8 mouse cellular contexts compared by ENCODE assay signal in the genomic region with DNA sequence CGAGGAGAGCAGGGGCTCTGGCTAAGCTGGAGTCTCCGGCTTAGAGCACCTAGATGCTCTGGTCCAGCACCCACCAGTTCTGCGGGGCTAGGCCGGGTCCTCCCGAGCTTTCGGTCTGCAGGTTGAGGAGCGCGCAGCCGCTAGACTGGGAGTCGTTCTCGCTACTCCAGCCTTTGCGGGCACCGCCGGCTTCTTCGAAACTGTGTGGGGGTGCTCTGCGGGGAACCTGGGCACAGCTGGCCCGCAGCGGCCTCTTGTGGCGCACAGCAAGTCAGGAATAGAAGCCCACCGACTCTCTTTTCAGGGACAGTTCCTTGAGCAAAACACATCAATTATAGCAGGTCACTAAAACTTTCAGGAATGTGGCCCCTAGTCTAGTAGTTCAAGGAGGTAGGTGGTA. TPM values are rescaled to one million over a fixed set of nuclear protein-coding genes. Genes with fewer than 3 reads are reported as not detected.
DNase-seq lines count a peak whose midpoint lies in the region; ATAC-seq and TF ChIP-seq lines count a peak whose summit lies in the region.

No protein-coding gene starts in this region.

- 3% methylated on average over 20 of the region's 20 CpGs for WGBS in spleen, adult 2 months
- 1% methylated on average over 20 of the region's 20 CpGs for WGBS in embryonic facial prominence, embryonic 14.5 days
- WGBS in intestine, embryonic 14.5 days = under 1% methylated on average over 20 of the region's 20 CpGs
- 1% methylated on average over 20 of the region's 20 CpGs for WGBS in midbrain, embryonic 12.5 days

- peak overlapping the region; percentile 67 for H3K4me2 ChIP-seq in embryonic facial prominence, embryonic 14.5 days (ENCODE audit: low read depth, low read length)
- peak overlapping the region; percentile 54 for H3K4me2 ChIP-seq in intestine, embryonic 14.5 days (ENCODE audit: low read length)
- H3K4me2 ChIP-seq in midbrain, embryonic 12.5 days (replicated peaks) = peak overlapping the region; percentile 57

- H3K9ac ChIP-seq in embryonic facial prominence, embryonic 14.5 days (ENCODE audit: low read depth, low read length) = peak overlapping the region; percentile 50; the same call in 1 of the 2 replicates
- H3K9ac ChIP-seq in intestine, embryonic 14.5 days (ENCODE audit: low read length) = peak overlapping the region; percentile 31
- H3K9ac ChIP-seq in midbrain, embryonic 12.5 days (replicated peaks) = peak overlapping the region; percentile 34; the same call in 1 of the 2 replicates

- H3K27ac ChIP-seq in spleen, adult 2 months (ENCODE audit: insufficient read depth, low read length) = no peak overlapping the region
- H3K27ac ChIP-seq in embryonic facial prominence, embryonic 14.5 days (replicated peaks; ENCODE audit: low read depth, low read length) = no peak overlapping the region
- H3K27ac ChIP-seq in intestine, embryonic 14.5 days (ENCODE audit: low read depth) = no peak overlapping the region
- H3K27ac ChIP-seq in midbrain, embryonic 12.5 days (replicated peaks) = no peak overlapping the region

- ATAC-seq in embryonic facial prominence, embryonic 14.5 days (ENCODE audit: low read depth) = no peak
- ATAC-seq in intestine, embryonic 14.5 days (replicated peaks; ENCODE audit: low FRiP score, low TSS enrichment, low read depth) = no peak
- ATAC-seq in midbrain, embryonic 12.5 days (ENCODE audit: low FRiP score, low read depth) = 0 out of 2 replicates have a peak, but pooled peaks have one; percentile 11

- TF ChIP-seq POLR2A in spleen, adult 2 months (IDR thresholded peaks at IDR 0.05; ENCODE audit: low read depth, low read length) = no peak

- no peaks in the 10 kb centered on the region for H3K36me3 ChIP-seq in spleen, adult 2 months (ENCODE audit: control insufficient read depth, insufficient read depth, low read length)
- no peaks in the 10 kb centered on the region for H3K36me3 ChIP-seq in embryonic facial prominence, embryonic 14.5 days (ENCODE audit: control insufficient read depth, insufficient read depth, low read length)
- no peaks in the 10 kb centered on the region for H3K36me3 ChIP-seq in intestine, embryonic 14.5 days (ENCODE audit: control insufficient read depth, insufficient read depth, low read length)
- H3K36me3 ChIP-seq in midbrain, embryonic 12.5 days = no peaks in the 10 kb centered on the region

- peak; percentile 30; the same call in 1 of the 2 replicates for TF ChIP-seq CTCF in spleen, adult 2 months (IDR thresholded peaks at IDR 0.05; ENCODE audit: extremely low read depth, insufficient read depth, insufficient read length, insufficient replicate concordance)

- no peak for DNase-seq in spleen, adult 2 months (ENCODE audit: low read depth in 1 of 2, low spot score in 2 of 2)
- no peak for DNase-seq in spleen, postnatal 36 days (ENCODE audit: low spot score in 2 of 2)
- DNase-seq in embryonic facial prominence, embryonic 14.5 days (ENCODE audit: low spot score) = peak; percentile 77
- peak; percentile 75 for DNase-seq in intestine, embryonic 14.5 days (ENCODE audit: low spot score)
- DNase-seq in urinary bladder, adult 18-20 months (ENCODE audit: low spot score in 2 of 2) = no peak
- no peak for DNase-seq in urinary bladder, postnatal 10 days (ENCODE audit: low spot score)
- DNase-seq in layer of hippocampus, adult 18-20 months (ENCODE audit: low spot score in 2 of 2) = no peak

- peaks cover 14% of the 10 kb centered on the region for H3K27me3 ChIP-seq in spleen, adult 2 months (ENCODE audit: control insufficient read depth, insufficient read depth, low read length)
- H3K27me3 ChIP-seq in embryonic facial prominence, embryonic 14.5 days (replicated peaks; ENCODE audit: control insufficient read depth, insufficient read depth, low read length) = peaks cover 66% of the 10 kb centered on the region
- H3K27me3 ChIP-seq in intestine, embryonic 14.5 days (replicated peaks; ENCODE audit: control insufficient read depth, insufficient read depth, low read length) = peaks cover 65% of the 10 kb centered on the region
- peaks cover 86% of the 10 kb centered on the region for H3K27me3 ChIP-seq in midbrain, embryonic 12.5 days

- no peak overlapping the region for H3K4me3 ChIP-seq in spleen, adult 2 months (ENCODE audit: extremely low read depth, insufficient read depth, insufficient read length)
- peak overlapping the region; percentile 40 for H3K4me3 ChIP-seq in embryonic facial prominence, embryonic 14.5 days (ENCODE audit: low read depth, low read length)
- H3K4me3 ChIP-seq in intestine, embryonic 14.5 days (ENCODE audit: low read depth, low read length) = peak overlapping the region; percentile 31
- H3K4me3 ChIP-seq in midbrain, embryonic 12.5 days = peak overlapping the region; percentile 36

- no peaks in the 10 kb centered on the region for H3K9me3 ChIP-seq in embryonic facial prominence, embryonic 14.5 days (ENCODE audit: control insufficient read depth, low read length)
- no peaks in the 10 kb centered on the region for H3K9me3 ChIP-seq in intestine, embryonic 14.5 days (ENCODE audit: control insufficient read depth, low read length)
- H3K9me3 ChIP-seq in midbrain, embryonic 12.5 days = no peaks in the 10 kb centered on the region

- H3K4me1 ChIP-seq in spleen, adult 2 months (ENCODE audit: control insufficient read depth, insufficient read depth, insufficient read length) = peaks cover 12% of the 10 kb centered on the region; the same call in 1 of the 2 replicates
- H3K4me1 ChIP-seq in embryonic facial prominence, embryonic 14.5 days (ENCODE audit: control insufficient read depth, insufficient read depth, low read length) = peaks cover 18% of the 10 kb centered on the region; the same call in 1 of the 2 replicates
- H3K4me1 ChIP-seq in intestine, embryonic 14.5 days (replicated peaks; ENCODE audit: control insufficient read depth, insufficient read depth, low read length) = peaks cover 18% of the 10 kb centered on the region; the same call in 1 of the 2 replicates
- H3K4me1 ChIP-seq in midbrain, embryonic 12.5 days = peaks cover 20% of the 10 kb centered on the region

RNA-seq across cellular contexts. Expression of gene Ppm1j, which starts 3.5 kb away (rescaled TPM):
- 13.1 and 15.8 TPM in 2 replicates for polyA plus RNA-seq in spleen, adult 2 months (2012; rRNA removed)
- polyA plus RNA-seq in embryonic facial prominence, embryonic 14.5 days (2014; fragmentation: Nextera tagmentation; extraction: Ambion mirVana) = 3.4 and 3.7 TPM in 2 replicates
- 2.1 and 3.1 TPM in 2 replicates for polyA plus RNA-seq in intestine, embryonic 14.5 days (2014; fragmentation: Nextera tagmentation; extraction: Ambion mirVana)
- polyA plus RNA-seq in midbrain, embryonic 12.5 days (2016; fragmentation: Nextera tagmentation; extraction: Ambion mirVana) = 0.66 and 0.86 TPM in 2 replicates
- total RNA-seq in layer of hippocampus, adult 18-20 months (2021) = under 1 TPM; 0.37 to 0.38 TPM

RNA-seq across cellular contexts. Expression of gene Fam19a3, which starts 4.3 kb away (rescaled TPM):
- 0.21 and 0.23 TPM in 2 replicates for polyA plus RNA-seq in spleen, adult 2 months (2012; rRNA removed)
- polyA plus RNA-seq in embryonic facial prominence, embryonic 14.5 days (2014; fragmentation: Nextera tagmentation; extraction: Ambion mirVana) = 0.24 and 0.68 TPM in 2 replicates
- polyA plus RNA-seq in intestine, embryonic 14.5 days (2014; fragmentation: Nextera tagmentation; extraction: Ambion mirVana) = 0.04 and 0.11 TPM in 2 replicates
- polyA plus RNA-seq in midbrain, embryonic 12.5 days (2016; fragmentation: Nextera tagmentation; extraction: Ambion mirVana) = not detected in 2 replicates
- total RNA-seq in layer of hippocampus, adult 18-20 months (2021) = not detected

RNA-seq across cellular contexts. Expression of gene Rhoc, which starts 10.8 kb away (rescaled TPM):
- 15.1 and 18.0 TPM in 2 replicates for polyA plus RNA-seq in spleen, adult 2 months (2012; rRNA removed)
- 183 and 198 TPM in 2 replicates for polyA plus RNA-seq in embryonic facial prominence, embryonic 14.5 days (2014; fragmentation: Nextera tagmentation; extraction: Ambion mirVana)
- polyA plus RNA-seq in intestine, embryonic 14.5 days (2014; fragmentation: Nextera tagmentation; extraction: Ambion mirVana) = 166 and 184 TPM in 2 replicates
- 69.3 and 78.9 TPM in 2 replicates for polyA plus RNA-seq in midbrain, embryonic 12.5 days (2016; fragmentation: Nextera tagmentation; extraction: Ambion mirVana)
- total RNA-seq in layer of hippocampus, adult 18-20 months (2021) = 10 to 100 TPM; 20.5 to 21.6 TPM

RNA-seq across cellular contexts. Expression of gene Mov10, which starts 41.0 kb away (rescaled TPM):
- polyA plus RNA-seq in spleen, adult 2 months (2012; rRNA removed) = 13.5 and 15.1 TPM in 2 replicates
- polyA plus RNA-seq in embryonic facial prominence, embryonic 14.5 days (2014; fragmentation: Nextera tagmentation; extraction: Ambion mirVana) = 38.1 and 44.6 TPM in 2 replicates
- polyA plus RNA-seq in intestine, embryonic 14.5 days (2014; fragmentation: Nextera tagmentation; extraction: Ambion mirVana) = 83.6 and 94.5 TPM in 2 replicates
- 14.6 and 15.2 TPM in 2 replicates for polyA plus RNA-seq in midbrain, embryonic 12.5 days (2016; fragmentation: Nextera tagmentation; extraction: Ambion mirVana)
- total RNA-seq in layer of hippocampus, adult 18-20 months (2021) = 1 to 10 TPM; 7.9 to 9.7 TPM

Comparison
In these comparisons a context has a peak if more than half of its experiments do, and no peak if none do; other contexts are left out.
1. DNase-seq: peak in embryonic facial prominence, embryonic 14.5 days (single experiment) and intestine, embryonic 14.5 days (single experiment); none in spleen, adult 2 months (0 of 2), spleen, postnatal 36 days (0 of 2), urinary bladder, adult 18-20 months (0 of 2), urinary bladder, postnatal 10 days (single experiment) and layer of hippocampus, adult 18-20 months (0 of 2).
2. Peak in every context shown above with its lines, with median percentiles within 50 percentile points of each other: H3K4me2 ChIP-seq and H3K9ac ChIP-seq.